Mouse (Mus musculus): ENCODE data around the gene Nol11.
"Not testable (repeated sequence)": the region's sequence is repeated elsewhere in the genome, so short reads cannot be mapped to it uniquely, and the experiment has no call there.

Gene Nol11

DNA sequence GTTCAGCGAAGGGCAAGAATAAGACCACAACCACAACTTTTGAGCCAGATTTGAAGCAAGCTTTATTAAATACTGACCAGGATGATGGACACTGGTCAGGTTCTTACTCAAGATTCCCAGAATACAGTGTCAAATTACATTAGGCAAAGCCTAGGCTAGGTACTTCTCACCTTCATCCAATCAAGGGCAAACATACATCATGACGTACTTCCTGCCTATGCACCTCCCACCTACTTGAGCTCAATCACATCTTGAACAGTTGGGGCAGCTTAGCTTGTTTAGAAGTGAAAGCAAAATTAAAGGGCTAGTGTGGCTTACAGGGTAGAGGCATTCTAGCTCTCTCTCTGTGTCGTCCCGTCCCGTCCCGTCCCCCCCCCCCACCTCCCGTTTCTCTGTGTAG, 34.8 kb downstream of the Nol11 start:
- DNase-seq = no peak

DNA sequence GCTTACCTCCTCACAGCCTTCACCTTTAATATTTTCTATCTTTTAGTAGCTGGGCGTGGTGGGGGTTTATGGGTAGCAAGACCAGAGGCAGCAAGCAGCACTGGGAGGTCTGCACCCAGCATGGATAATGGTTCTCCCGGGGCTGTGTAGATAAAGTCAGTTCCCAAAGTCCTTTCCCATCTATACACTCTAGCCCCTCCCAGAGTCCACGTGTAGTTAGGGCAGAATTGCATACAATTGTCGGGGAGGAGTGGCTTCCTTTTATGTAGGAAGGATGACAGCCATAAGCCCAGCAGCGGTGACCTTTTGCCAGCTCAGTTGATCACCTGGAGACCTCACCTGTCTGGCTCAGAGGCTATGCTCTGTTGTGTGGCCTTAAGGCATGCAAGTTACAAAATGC, 35.5 kb downstream of the Nol11 start:
- DNase-seq = no peak

DNA sequence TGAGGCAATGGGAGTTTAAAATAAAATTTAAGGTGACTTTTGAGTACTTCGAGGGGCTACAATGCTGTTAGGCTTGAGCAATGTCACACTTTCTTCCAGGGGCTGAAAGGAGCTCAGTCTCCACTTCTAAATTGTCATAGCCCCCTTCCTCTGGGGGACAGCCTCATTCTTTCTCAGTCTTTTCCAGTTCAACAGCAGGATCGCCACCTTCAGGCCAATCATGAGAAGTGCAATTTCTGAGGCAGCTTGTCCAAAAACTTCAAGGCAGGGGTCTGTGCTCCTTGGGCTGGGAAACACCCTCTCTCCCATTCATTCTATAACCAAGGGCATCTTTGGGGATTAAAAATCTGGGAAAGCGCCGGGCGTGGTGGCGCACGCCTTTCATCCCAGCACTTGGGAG, 37.4 kb downstream of the Nol11 start:
- DNase-seq = no peak

DNA sequence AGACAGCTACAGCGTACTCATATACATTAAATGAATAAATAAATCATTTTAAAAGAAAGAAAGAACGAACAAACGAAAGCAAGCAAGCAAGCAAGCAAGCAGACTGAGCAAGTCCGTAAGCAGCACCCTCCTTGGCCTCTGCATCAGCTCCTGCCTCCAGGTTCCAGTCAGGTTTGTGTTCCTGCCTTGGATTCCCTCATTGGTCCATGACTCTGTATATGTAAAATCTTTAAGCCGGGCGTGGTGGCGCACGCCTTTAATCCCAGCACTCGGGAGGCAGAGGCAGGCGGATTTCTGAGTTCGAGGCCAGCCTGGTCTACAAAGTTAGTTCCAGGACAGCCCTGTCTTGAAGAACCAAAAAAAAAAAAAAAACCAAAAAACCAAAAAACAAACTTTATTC, 45.2 kb downstream of the Nol11 start:
- not testable (repeated sequence) for DNase-seq

DNA sequence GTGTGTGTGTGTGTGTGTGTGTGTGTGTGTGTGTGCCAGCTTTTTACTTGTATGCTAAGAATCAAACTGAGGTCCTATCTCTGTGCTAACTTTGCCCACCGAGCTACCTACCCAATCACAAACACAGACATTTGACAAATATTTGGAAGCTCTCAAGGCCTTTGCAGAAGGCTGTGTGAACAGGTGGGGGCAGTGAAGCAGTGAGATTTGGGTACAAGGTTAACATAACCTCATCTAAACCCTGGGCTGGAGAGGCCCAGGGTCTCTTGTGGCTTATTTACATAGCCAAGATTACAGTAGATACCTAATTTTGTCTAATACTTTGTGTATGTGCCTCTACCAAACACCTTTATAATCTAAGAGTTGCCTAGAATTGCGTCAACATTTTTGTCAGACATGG, 46.8 kb downstream of the Nol11 start:
- DNase-seq = no peak

DNA sequence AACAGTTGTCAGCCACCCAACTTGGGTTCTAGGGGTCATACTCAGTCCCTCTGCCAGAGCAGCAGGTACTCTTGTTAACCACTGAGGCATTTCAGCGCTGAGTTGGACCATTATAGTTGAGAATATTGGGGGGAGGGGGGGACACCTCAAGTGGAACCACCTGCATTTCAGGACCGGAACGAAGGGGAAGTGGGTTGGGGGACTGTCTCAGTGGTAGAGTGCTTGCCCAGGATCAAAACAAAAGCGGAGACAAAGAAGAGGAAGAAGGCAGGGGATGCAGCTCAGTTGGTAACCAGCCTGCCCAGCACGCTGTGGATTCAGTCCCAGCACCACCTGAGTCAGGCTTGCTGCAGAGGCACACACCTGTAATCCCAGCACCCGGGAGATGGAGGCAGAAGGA, 48.4 kb downstream of the Nol11 start:
- DNase-seq = no peak

DNA sequence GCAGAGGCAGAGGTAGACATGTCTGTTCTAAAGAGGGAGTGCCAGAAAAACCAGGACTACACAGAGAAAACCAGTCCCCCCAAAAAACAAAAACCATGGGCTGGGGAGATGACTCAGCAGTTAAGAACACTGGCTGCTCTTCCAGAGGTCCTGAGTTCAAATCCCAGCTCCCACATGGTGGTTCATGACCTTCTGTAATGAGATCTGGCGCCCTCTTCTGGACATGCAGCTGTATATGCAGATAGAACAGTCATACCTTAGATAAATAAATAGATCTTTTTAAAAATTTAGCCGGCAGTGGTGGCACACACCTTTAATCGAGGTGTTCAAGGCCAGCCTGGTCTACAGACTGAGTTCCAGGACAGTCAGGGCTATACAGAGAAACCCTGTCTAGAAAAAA, 50.5 kb downstream of the Nol11 start:
- DNase-seq = no peak

DNA sequence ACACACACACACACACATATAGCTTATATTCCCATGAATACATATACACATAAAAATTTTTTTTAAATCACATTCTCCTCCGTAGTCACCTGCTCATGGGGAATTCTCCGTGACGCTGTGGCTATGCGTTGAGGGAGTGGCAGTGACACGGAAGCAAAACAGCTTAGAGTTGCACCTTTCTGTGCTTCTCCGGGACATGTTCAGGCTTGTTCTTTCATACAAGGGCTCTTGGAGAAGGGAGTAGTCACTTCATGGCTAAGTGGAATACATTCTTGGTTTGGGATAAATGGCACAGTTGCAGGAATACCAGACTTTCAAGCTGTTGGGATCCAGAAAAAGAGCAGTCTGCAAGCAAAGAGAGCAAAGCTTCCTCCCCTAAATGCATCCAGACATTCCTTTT, 51.6 kb downstream of the Nol11 start:
- no peak for DNase-seq

DNA sequence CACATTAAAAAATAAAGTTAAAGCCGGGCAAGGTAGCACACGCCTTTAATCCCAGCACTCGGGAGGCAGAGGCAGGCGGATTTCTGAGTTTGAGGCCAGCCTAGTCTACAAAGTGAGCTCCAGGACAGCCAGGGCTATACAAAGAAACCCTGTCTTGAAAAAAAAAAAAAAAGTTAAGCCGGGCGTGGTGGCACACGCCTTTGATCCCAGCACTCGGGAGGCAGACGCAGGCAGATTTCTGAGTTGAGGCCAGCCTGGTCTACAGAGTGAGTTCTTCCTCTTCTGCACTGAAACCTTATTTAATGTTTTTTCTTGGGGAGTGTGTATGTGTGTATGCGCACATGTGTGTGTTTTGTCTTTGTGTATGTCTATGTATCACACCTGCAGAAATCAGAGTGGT, 52.7 kb downstream of the Nol11 start:
- DNase-seq = not testable (repeated sequence)

DNA sequence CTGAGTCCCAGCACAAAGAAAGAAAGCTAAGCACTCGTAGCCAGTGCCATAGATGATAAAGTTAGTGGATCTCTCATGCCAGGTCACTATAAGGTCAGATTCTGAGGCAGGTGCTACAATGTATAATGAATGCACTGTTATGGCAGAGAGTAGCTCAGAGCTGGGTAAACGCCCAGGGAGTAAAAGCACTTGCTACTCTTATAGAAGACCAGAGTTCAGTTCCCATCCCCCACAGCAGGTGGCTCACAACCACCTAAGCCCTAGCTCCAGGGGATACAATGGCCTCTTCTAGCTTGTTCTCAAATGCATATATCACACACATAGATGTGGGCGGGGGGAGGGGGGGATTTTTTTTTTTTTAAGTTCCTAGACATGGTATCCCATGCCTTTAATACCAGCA, 53.4 kb downstream of the Nol11 start:
- DNase-seq = no peak

DNA sequence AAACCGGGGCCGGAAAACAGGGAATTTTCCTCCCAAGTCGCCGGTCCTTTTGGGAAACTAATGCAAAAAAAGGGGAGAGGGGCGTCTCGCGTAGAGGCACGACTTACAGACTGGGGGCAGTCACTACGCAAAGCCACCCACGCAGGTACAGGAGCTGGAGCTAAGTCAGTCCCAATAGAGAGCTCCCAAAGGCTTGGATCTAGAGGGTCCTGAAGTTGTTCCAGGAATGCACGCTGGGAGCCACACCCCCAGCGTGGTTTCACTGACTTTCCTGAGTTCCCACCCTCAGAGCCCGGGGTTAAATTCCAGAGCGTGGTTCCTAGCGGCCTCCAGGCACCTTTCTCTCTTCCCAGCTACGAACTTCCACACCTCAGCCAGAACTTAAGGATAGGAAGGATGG, 56.8 kb downstream of the Nol11 start:
- peak; percentile 48 to 61 for DNase-seq

DNA sequence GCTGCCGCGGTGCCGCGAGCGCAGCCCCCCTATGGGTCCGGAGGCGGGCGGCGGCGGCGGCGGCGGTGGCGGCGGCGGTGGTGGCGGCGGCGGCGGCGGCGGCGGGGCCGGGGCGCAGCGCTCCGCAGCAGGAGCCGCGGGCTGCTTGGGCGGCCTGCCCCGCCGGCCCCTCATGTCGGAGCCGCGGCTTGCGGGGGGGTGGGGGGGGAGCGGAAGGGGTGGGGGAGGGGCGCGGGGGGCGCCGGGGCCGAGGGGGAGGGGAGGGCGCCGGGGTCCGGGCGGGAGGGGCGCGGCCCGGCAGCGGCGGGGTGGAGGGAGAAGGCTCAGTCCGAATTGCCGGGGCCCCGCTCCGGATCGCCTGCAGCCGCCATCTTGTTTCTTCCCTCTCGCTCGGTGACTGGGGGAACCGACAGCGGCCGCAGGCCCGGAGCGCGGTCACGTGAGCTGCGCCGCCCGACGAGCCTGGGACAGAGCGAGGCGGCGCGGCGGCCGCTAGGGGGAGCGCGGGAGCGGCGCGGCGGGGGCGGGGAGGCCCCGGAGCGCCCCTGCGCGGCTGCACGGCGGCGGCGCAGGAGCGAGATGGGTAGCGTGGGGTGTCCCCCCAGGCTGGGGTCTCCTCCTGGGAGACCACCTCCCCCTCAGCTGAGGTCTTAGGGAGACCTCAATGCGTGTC, 57.3 kb downstream of the Nol11 start, which contains the start of gene Bptf:
Bptf (minus strand) TSS at position 379 of the 673 bp plus-strand sequence.
- peak; percentile 87 to 88 for DNase-seq

DNA sequence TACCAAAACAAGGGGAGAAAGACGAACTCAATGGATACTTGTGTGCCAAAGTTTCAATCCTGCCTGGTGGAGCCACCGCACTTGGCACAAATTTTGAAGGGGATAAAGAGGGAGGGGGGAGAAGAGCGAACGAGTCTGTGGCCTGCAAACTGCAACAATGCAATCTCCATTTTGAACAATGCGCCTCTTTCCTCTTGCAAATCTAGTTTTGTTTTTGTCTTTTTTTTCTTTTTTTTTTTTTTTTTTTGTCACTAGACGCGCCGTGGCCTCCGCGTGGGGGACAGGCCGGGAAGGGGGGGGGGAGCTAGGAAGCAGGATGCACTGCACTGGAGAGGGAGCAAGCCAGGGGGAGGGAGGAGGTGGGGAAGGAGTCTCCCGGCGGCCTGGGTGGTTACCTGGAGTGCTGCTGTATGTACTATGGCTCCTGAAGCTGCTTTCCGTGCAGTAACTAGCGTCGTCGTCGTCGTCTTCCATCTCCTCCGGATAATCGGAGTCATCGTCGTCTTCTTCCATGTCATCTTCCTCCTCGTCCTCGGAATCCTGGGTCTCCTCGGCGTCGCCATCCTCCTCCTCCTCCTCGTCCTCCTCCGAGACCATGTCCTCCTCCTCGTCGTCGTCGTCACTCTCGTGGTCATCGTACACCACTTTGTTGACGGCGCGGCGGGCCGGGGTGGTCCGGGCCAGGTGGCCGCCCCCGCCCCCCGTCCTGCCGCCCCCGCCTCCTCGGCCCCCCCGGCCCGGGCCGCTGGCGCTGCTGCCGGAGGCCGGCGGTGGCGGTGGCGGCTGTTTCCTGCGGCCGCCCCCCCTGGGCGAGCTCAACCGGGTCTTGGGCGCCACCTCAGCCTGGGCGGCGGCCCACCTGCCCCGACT, 58.1 kb downstream of the Nol11 start:
- peak; percentile 65 to 69 for DNase-seq

DNA sequence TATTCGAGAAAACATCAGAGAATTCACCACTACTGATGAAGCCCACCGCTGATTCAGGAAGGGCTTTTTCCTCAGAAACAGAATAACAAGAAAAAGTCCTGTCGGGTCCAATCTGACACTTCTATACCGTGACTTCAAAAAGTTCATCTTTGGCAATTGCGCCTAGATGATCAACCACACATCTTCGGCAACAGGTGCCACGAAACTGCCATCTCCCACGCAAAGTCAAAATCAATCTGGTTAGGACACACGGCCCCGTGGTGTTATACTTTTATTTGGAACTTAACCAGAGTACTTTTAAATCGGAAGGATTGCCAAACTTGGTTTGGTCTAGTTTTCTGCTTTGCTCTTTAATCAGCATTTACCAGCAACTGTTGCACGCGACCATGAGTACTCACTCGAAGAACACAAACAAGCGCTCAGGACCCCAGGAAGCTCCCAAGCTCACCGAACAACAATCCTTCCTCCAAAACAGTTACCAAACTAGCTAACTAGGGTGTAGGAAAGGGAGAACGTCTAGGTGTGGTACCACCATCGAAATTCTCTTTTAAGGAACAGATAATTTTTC, 58.9 kb downstream of the Nol11 start:
- no peak for DNase-seq

DNA sequence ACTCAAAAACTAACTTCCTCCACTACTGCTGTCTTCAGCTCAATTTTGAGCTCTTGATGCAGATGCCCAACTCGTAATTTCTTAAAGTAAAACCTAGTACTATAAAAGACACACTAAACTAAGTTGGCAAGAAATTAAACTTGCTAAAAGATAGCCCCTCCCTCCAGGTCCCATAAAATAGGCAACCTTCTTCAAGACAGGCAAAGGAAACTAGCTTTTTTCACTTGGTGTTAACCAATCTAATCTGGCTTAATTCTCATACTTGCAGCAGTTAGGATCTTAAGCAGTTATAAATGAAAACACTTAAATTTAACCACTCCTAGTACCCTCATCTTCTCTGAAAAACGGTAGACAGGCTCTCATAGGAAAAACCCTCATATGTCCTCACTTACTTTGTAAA, 59.5 kb downstream of the Nol11 start:
- DNase-seq = no peak

DNA sequence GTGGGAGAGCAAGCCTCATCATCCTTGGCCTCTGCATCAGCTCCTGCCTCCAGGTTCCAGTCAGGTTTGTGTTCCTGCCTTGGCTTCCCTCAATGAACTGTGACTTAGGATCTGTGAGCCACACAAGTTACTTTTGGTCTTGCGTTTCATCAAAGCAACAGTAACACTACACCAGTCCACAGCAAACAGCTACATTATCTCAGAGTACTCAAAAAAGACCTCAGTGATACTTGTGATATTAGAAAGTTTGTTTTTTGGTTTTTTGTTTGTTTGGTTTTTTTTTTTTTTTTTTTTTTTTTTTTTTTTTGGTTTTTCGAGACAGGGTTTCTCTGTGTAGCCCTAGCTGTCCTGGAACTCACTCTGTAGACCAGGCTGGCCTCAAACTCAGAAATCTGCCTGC, 62.5 kb downstream of the Nol11 start:
- not testable (repeated sequence) for DNase-seq

DNA sequence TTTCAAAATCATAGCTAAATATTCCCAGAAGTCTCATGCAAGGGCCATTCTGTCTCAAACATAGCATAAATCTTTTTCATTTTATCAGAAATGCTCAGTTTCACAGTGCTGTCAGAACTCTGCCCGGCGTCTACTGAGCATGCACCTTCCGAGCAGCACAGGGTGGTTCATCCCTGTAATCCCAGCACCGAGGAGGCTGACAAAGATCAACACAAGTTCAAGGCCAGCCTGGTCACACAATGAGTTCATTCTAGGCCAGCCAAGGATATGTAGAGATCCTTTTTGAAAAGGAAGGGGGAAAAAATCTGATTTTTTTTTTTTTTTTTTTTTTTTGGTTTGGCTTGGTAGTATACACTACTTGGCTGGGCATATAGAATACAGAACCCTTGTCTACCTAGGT, 64.2 kb downstream of the Nol11 start:
- DNase-seq = no peak

DNA sequence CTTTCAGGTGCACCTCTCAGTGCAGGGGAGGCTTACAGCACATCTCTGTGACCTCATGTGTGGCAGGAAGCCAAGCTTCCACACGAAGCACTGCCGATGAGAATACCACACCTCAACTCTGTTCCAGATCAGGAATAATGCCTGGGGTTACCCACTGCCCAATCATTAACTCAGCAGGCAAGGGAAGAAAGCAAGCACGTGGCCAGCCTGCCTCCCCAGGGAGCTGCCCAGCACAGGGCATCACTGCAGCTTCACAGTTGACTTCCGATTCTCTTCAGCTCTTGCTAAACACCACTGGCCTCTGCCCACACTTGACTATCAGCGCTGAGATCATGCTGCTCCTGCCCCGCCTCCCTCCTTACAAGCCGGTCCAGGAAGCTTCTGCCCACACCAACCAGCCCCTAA, 64.9 kb downstream of the Nol11 start:
- peak; percentile 87 to 89 for DNase-seq

DNA sequence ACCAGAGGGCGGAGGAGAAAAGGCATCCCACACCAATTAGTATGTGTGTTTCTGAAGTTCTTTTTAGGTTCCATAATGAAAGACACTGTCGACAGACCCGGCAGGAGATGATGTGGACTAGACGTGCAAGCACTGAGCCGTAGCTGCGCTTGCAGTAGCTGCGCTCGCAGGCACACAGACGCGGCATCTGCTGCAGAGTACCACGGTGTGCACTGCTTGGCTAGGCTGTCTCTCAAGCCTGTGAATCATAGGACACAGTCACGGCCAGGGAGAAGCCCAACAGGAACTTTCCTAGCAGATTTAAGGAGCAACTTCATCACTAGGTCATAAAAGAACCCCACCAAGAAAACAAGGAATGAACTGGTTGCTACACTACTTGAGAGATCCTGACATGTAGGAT, 71.4 kb downstream of the Nol11 start:
- DNase-seq = no peak

All from kidney, adult 8-10 months (tissue).